ENCODE assay signal across 10 mouse cellular contexts in genomic region chr15:103333738-103334137, GRCm38 (mm10). TPM values are rescaled to one million over a fixed set of nuclear protein-coding genes. Genes with fewer than 3 reads are reported as not detected.
DNase-seq lines count a peak whose midpoint lies in the region; ATAC-seq lines count a peak whose summit lies in the region.
"Had no signal": no experiment of that assay in that cellular context is flagged by ENCODE, and none has a peak within 500 bp of the region (broad histone marks: within the 10 kb centered on the region; RNA-seq: fewer than 3 reads in every experiment).

No protein-coding gene starts in this region.

- no peak overlapping the region for H3K27ac ChIP-seq in kidney, embryonic 16.5 days (ENCODE audit: low read length)
- no peak overlapping the region for H3K27ac ChIP-seq in embryonic facial prominence, embryonic 11.5 days (replicated peaks; ENCODE audit: low read depth, low read length)
- H3K27ac ChIP-seq in limb, embryonic 15.5 days, result no peak overlapping the region; the same call in 1 of the 2 replicates

- 57% methylated on average over 5 of the region's 5 CpGs for WGBS in kidney, embryonic 16.5 days
- WGBS in embryonic facial prominence, embryonic 11.5 days, result 36% methylated on average over 5 of the region's 5 CpGs
- 64% methylated on average over 5 of the region's 5 CpGs for WGBS in limb, embryonic 15.5 days

- peaks cover 5% of the 10 kb centered on the region; the same call in 1 of the 2 replicates for H3K27me3 ChIP-seq in kidney, embryonic 16.5 days (ENCODE audit: insufficient read depth, low read length)
- H3K27me3 ChIP-seq in embryonic facial prominence, embryonic 11.5 days (ENCODE audit: control insufficient read depth, insufficient read depth, low read length), result no peaks in the 10 kb centered on the region; the same call in 1 of the 2 replicates
- 0 out of 2 replicates have a peak, but pooled peaks cover 12% of the 10 kb centered on the region for H3K27me3 ChIP-seq in limb, embryonic 15.5 days

- no peaks in the 10 kb centered on the region for H3K36me3 ChIP-seq in kidney, embryonic 16.5 days (ENCODE audit: insufficient read depth, low read length)
- no peaks in the 10 kb centered on the region for H3K36me3 ChIP-seq in embryonic facial prominence, embryonic 11.5 days (replicated peaks; ENCODE audit: control insufficient read depth, insufficient read depth, low read depth, low read length)
- H3K36me3 ChIP-seq in limb, embryonic 15.5 days, result no peaks in the 10 kb centered on the region

- no peak; the same call in 1 of the 2 replicates for ATAC-seq in kidney, embryonic 16.5 days (ENCODE audit: low FRiP score, low TSS enrichment)
- ATAC-seq in embryonic facial prominence, embryonic 11.5 days (replicated peaks; ENCODE audit: insufficient number of reproducible peaks, low FRiP score, low TSS enrichment, low read depth), result no peak
- 0 out of 2 replicates have a peak, but pooled peaks have one; percentile 5 for ATAC-seq in limb, embryonic 15.5 days (ENCODE audit: insufficient number of reproducible peaks, low FRiP score, low TSS enrichment, low read depth)

- H3K9ac ChIP-seq in kidney, embryonic 16.5 days (replicated peaks; ENCODE audit: low read length), result peak overlapping the region; percentile 23; the same call in 1 of the 2 replicates
- no peak overlapping the region for H3K9ac ChIP-seq in embryonic facial prominence, embryonic 11.5 days (replicated peaks; ENCODE audit: low read length)
- no peak overlapping the region for H3K9ac ChIP-seq in limb, embryonic 15.5 days

- no peak overlapping the region for H3K4me2 ChIP-seq in kidney, embryonic 16.5 days (replicated peaks; ENCODE audit: low read depth, low read length)
- peak overlapping the region; percentile 20 for H3K4me2 ChIP-seq in embryonic facial prominence, embryonic 11.5 days (ENCODE audit: low read depth, low read length)
- no peak overlapping the region for H3K4me2 ChIP-seq in limb, embryonic 15.5 days

- H3K4me1 ChIP-seq in kidney, embryonic 16.5 days (ENCODE audit: insufficient read depth, low read length), result peaks cover 13% of the 10 kb centered on the region
- peaks cover 5% of the 10 kb centered on the region for H3K4me1 ChIP-seq in embryonic facial prominence, embryonic 11.5 days (ENCODE audit: control insufficient read depth, insufficient read depth, low read length)
- peaks cover 27% of the 10 kb centered on the region for H3K4me1 ChIP-seq in limb, embryonic 15.5 days

- no peaks in the 10 kb centered on the region for H3K9me3 ChIP-seq in kidney, embryonic 16.5 days (ENCODE audit: low read length)
- no peaks in the 10 kb centered on the region for H3K9me3 ChIP-seq in embryonic facial prominence, embryonic 11.5 days (replicated peaks; ENCODE audit: control insufficient read depth, low read length)
- no peaks in the 10 kb centered on the region for H3K9me3 ChIP-seq in limb, embryonic 15.5 days

- no peak for DNase-seq in kidney, postnatal 10 days
- DNase-seq in embryonic facial prominence, embryonic 11.5 days (ENCODE audit: low spot score), result no peak
- peak; percentile 42 to 59 for DNase-seq in monocyte, adult 2 months (ENCODE audit: low read depth in 1 of 2, low spot score in 2 of 2)
- DNase-seq in testis, postnatal 10 days (ENCODE audit: low spot score), result no peak
- DNase-seq in thymus, postnatal 36 days, result no peak
- DNase-seq in retina, postnatal 1 day, result no peak
- DNase-seq: kidney, adult 11 months; right cerebral cortex, adult 18-20 months had no signal

- H3K4me3 ChIP-seq in kidney, embryonic 16.5 days (ENCODE audit: low read length), result no peak overlapping the region
- no peak overlapping the region for H3K4me3 ChIP-seq in embryonic facial prominence, embryonic 11.5 days (ENCODE audit: low read depth, low read length)
- H3K4me3 ChIP-seq in limb, embryonic 15.5 days, result no peak overlapping the region

RNA-seq across cellular contexts. Expression of gene Zfp385a, which starts 6.2 kb away (rescaled TPM):
- 12.4 and 14.4 TPM in 2 replicates for polyA plus RNA-seq in kidney, embryonic 16.5 days (2015; fragmentation: Nextera tagmentation; extraction: Ambion mirVana)
- polyA plus RNA-seq in embryonic facial prominence, embryonic 11.5 days (2014; fragmentation: Nextera tagmentation; extraction: Ambion mirVana), result 12.2 and 16.6 TPM in 2 replicates
- 17.1 and 19.4 TPM in 2 replicates for polyA plus RNA-seq in limb, embryonic 15.5 days (2015; fragmentation: Nextera tagmentation; extraction: Ambion mirVana)

RNA-seq across cellular contexts. Expression of gene Gpr84, which starts 23.3 kb away (rescaled TPM):
- polyA plus RNA-seq in kidney, embryonic 16.5 days (2015; fragmentation: Nextera tagmentation; extraction: Ambion mirVana), result 0.30 and 0.67 TPM in 2 replicates
- not detected in 2 replicates for polyA plus RNA-seq in embryonic facial prominence, embryonic 11.5 days (2014; fragmentation: Nextera tagmentation; extraction: Ambion mirVana)
- 0.20 and 0.36 TPM in 2 replicates for polyA plus RNA-seq in limb, embryonic 15.5 days (2015; fragmentation: Nextera tagmentation; extraction: Ambion mirVana)

RNA-seq across cellular contexts. Expression of gene Itga5, which starts 32.8 kb away (rescaled TPM):
- 40.7 and 44.3 TPM in 2 replicates for polyA plus RNA-seq in kidney, embryonic 16.5 days (2015; fragmentation: Nextera tagmentation; extraction: Ambion mirVana)
- 24.6 and 29.6 TPM in 2 replicates for polyA plus RNA-seq in embryonic facial prominence, embryonic 11.5 days (2014; fragmentation: Nextera tagmentation; extraction: Ambion mirVana)
- polyA plus RNA-seq in limb, embryonic 15.5 days (2015; fragmentation: Nextera tagmentation; extraction: Ambion mirVana), result 62.0 and 64.9 TPM in 2 replicates

Comparison
In these comparisons a context has a peak if more than half of its experiments do, and no peak if none do; other contexts are left out.
1. DNase-seq: peak in monocyte, adult 2 months (2 of 2); none in kidney, postnatal 10 days (single experiment), embryonic facial prominence, embryonic 11.5 days (single experiment), testis, postnatal 10 days (single experiment), thymus, postnatal 36 days (0 of 2) and retina, postnatal 1 day (single experiment).